Comparison of ENCODE assay signal across 25 mouse cellular contexts in genomic region chr11:68029079-68029478, GRCm38 (mm10).
DNase-seq lines count a peak whose midpoint lies in the region; ATAC-seq lines count a peak whose summit lies in the region.
"Had no signal": no experiment of that assay in that cellular context is flagged by ENCODE, and none has a peak within 500 bp of the region (broad histone marks: within the 10 kb centered on the region; RNA-seq: fewer than 3 reads in every experiment).

No protein-coding gene starts in this region.

- H3K4me3 ChIP-seq in forebrain, embryonic 11.5 days (ENCODE audit: low read depth, low read length) = no peak overlapping the region
- H3K4me3 ChIP-seq in forebrain, embryonic 12.5 days (replicated peaks) = no peak overlapping the region
- no peak overlapping the region for H3K4me3 ChIP-seq in kidney, embryonic 15.5 days (replicated peaks)
- no peak overlapping the region for H3K4me3 ChIP-seq in liver, embryonic 13.5 days (replicated peaks)
- H3K4me3 ChIP-seq: forebrain, embryonic 15.5 days; heart, embryonic 13.5 days; intestine, embryonic 15.5 days; neural tube, embryonic 15.5 days had no signal

- peaks cover 2% of the 10 kb centered on the region; the same call in 1 of the 2 replicates for H3K4me1 ChIP-seq in forebrain, embryonic 11.5 days (replicated peaks; ENCODE audit: control insufficient read depth, insufficient read depth, low read length)
- peaks cover 9% of the 10 kb centered on the region for H3K4me1 ChIP-seq in forebrain, embryonic 12.5 days
- H3K4me1 ChIP-seq in kidney, embryonic 15.5 days = peaks cover 18% of the 10 kb centered on the region
- peaks cover 14% of the 10 kb centered on the region for H3K4me1 ChIP-seq in liver, embryonic 13.5 days (replicated peaks)

- no peaks in the 10 kb centered on the region for H3K9me3 ChIP-seq in forebrain, embryonic 11.5 days (ENCODE audit: control insufficient read depth, low read length)
- H3K9me3 ChIP-seq in forebrain, embryonic 12.5 days = no peaks in the 10 kb centered on the region
- H3K9me3 ChIP-seq in kidney, embryonic 15.5 days (replicated peaks) = no peaks in the 10 kb centered on the region
- H3K9me3 ChIP-seq in liver, embryonic 13.5 days (replicated peaks) = no peaks in the 10 kb centered on the region
- H3K9me3 ChIP-seq: forebrain, embryonic 15.5 days; G1E; heart, embryonic 13.5 days; intestine, embryonic 15.5 days; neural tube, embryonic 15.5 days had no signal

- 78% methylated on average over 4 of the region's 4 CpGs for WGBS in forebrain, embryonic 11.5 days
- 78% methylated on average over 4 of the region's 4 CpGs for WGBS in forebrain, embryonic 12.5 days
- WGBS in kidney, embryonic 15.5 days = 33% methylated on average over 4 of the region's 4 CpGs
- 48% methylated on average over 4 of the region's 4 CpGs for WGBS in liver, embryonic 13.5 days (ENCODE audit: insufficient replicate concordance)

- no peak for ATAC-seq in forebrain, embryonic 11.5 days (replicated peaks; ENCODE audit: low FRiP score)
- no peak for ATAC-seq in forebrain, embryonic 12.5 days (ENCODE audit: low FRiP score)
- no peak for ATAC-seq in kidney, embryonic 15.5 days (replicated peaks; ENCODE audit: low FRiP score)
- ATAC-seq in liver, embryonic 13.5 days (ENCODE audit: low read depth) = peak; percentile 74
- ATAC-seq: forebrain, embryonic 15.5 days; hindbrain, embryonic 16.5 days; intestine, embryonic 15.5 days had no signal

- no peaks in the 10 kb centered on the region for H3K27me3 ChIP-seq in forebrain, embryonic 11.5 days (ENCODE audit: control insufficient read depth, insufficient read depth, low read length)
- H3K27me3 ChIP-seq in forebrain, embryonic 12.5 days = no peaks in the 10 kb centered on the region
- H3K27me3 ChIP-seq in kidney, embryonic 15.5 days = no peaks in the 10 kb centered on the region
- no peaks in the 10 kb centered on the region for H3K27me3 ChIP-seq in liver, embryonic 13.5 days
- H3K27me3 ChIP-seq: forebrain, embryonic 15.5 days; heart, embryonic 13.5 days; intestine, embryonic 15.5 days; neural tube, embryonic 15.5 days had no signal

- DNase-seq in forebrain, embryonic 11.5 days (ENCODE audit: low spot score) = peak; percentile 3
- no peak for DNase-seq in kidney, postnatal 14 days
- DNase-seq in c-Kit-positive CD71-positive TER-119-negative erythroid progenitor cells, embryonic 14.5 days (ENCODE audit: low read depth) = peak; percentile 10
- no peak for DNase-seq in liver, embryonic 13.5 days
- no peak for DNase-seq in adrenal gland, adult 2 months
- DNase-seq: adrenal gland, postnatal 10 days; cerebellum, adult 18-20 months; cerebellum, postnatal 14 days; gastrocnemius, postnatal 25 days; kidney, adult 9 months; lung, adult 2 months; lung, postnatal 10 days; midbrain, embryonic 14.5 days; right cerebral cortex, adult 18-20 months; spleen, adult 18-20 months; thymus, postnatal 25 days had no signal

- H3K9ac ChIP-seq in forebrain, embryonic 11.5 days (ENCODE audit: low read length) = no peak overlapping the region
- H3K9ac ChIP-seq in forebrain, embryonic 12.5 days = no peak overlapping the region
- no peak overlapping the region for H3K9ac ChIP-seq in kidney, embryonic 15.5 days
- H3K9ac ChIP-seq in liver, embryonic 13.5 days = no peak overlapping the region
- H3K9ac ChIP-seq: forebrain, embryonic 15.5 days; heart, embryonic 13.5 days; intestine, embryonic 15.5 days; neural tube, embryonic 15.5 days had no signal

- H3K4me2 ChIP-seq in forebrain, embryonic 11.5 days (ENCODE audit: low read depth, low read length, severe bottlenecking) = no peak overlapping the region
- no peak overlapping the region for H3K4me2 ChIP-seq in forebrain, embryonic 12.5 days
- no peak overlapping the region for H3K4me2 ChIP-seq in kidney, embryonic 15.5 days
- H3K4me2 ChIP-seq in liver, embryonic 13.5 days = peak overlapping the region; percentile 14; the same call in 1 of the 2 replicates
- H3K4me2 ChIP-seq: forebrain, embryonic 15.5 days; heart, embryonic 13.5 days; intestine, embryonic 15.5 days; neural tube, embryonic 15.5 days had no signal

- no peak overlapping the region for H3K27ac ChIP-seq in forebrain, embryonic 11.5 days (ENCODE audit: low read depth, low read length)
- no peak overlapping the region for H3K27ac ChIP-seq in forebrain, embryonic 12.5 days
- 0 out of 2 replicates have a peak overlapping the region, but pooled peaks have one; percentile 45 for H3K27ac ChIP-seq in kidney, embryonic 15.5 days
- no peak overlapping the region for H3K27ac ChIP-seq in liver, embryonic 13.5 days
- H3K27ac ChIP-seq: forebrain, embryonic 15.5 days; heart, embryonic 13.5 days; intestine, embryonic 15.5 days; macrophage; neural tube, embryonic 15.5 days had no signal

- H3K36me3 ChIP-seq in forebrain, embryonic 11.5 days (ENCODE audit: control insufficient read depth, insufficient read depth, low read length) = no peaks in the 10 kb centered on the region
- H3K36me3 ChIP-seq in forebrain, embryonic 12.5 days (replicated peaks) = no peaks in the 10 kb centered on the region; the same call in 1 of the 2 replicates
- no peaks in the 10 kb centered on the region for H3K36me3 ChIP-seq in kidney, embryonic 15.5 days
- no peaks in the 10 kb centered on the region for H3K36me3 ChIP-seq in liver, embryonic 13.5 days
- H3K36me3 ChIP-seq: forebrain, embryonic 15.5 days; heart, embryonic 13.5 days; intestine, embryonic 15.5 days; neural tube, embryonic 15.5 days had no signal

Comparison
In these comparisons a context has a peak if more than half of its experiments do, and no peak if none do; other contexts are left out.
1. DNase-seq: peak in forebrain, embryonic 11.5 days (single experiment) and c-Kit-positive CD71-positive TER-119-negative erythroid progenitor cells, embryonic 14.5 days (single experiment); none in kidney, postnatal 14 days (single experiment), liver, embryonic 13.5 days (single experiment) and adrenal gland, adult 2 months (single experiment).